Mouse (Mus musculus): ENCODE data around the gene Prcc. TPM values are rescaled to one million over a fixed set of nuclear protein-coding genes. Genes with fewer than 3 reads are reported as not detected.

Gene Prcc
- polyA plus RNA-seq (2012; rRNA removed), result 38.8 and 40.2 TPM in 2 replicates

GRCm38 (mm10) chr3:87885281-87886003, at the start of gene Prcc:
Prcc (minus strand) TSS chr3:87885608.
- peak; percentile 97 to 99 for DNase-seq (ENCODE audit: extremely low spot score in 1 of 2, low spot score in 1 of 2)

GRCm38 (mm10) chr3:87935201-87935600, 49.8 kb upstream of the Prcc start:
- no peak for DNase-seq (ENCODE audit: extremely low spot score in 1 of 2, low spot score in 1 of 2)

- DNase-seq (ENCODE audit: extremely low spot score in 1 of 2, low spot score in 1 of 2), result no peak
Observed at GRCm38 (mm10) chr3:87934501-87934900, 49.1 kb upstream of the Prcc start.

DNA sequence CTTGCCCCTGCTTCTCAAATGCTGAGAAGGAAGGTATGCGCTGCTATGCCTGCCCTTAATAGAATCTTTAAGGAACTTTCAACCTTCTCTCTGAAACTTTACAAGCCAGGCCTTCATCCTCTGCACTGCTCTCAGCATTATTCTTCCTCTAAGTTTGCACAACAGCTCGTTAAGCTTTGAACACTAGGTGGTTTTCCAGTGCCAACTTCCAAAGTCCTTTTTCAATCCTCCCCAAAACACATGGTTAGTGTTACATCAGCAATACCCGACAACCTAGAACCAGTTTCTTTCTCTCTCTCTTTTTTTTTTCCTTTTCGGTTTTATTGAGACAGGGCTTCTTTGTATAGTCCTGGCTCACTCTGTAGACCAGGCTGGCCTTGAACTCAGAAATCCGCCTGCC, 48.6 kb upstream of the Prcc start:
- DNase-seq (ENCODE audit: extremely low spot score in 1 of 2, low spot score in 1 of 2), result no peak

DNA sequence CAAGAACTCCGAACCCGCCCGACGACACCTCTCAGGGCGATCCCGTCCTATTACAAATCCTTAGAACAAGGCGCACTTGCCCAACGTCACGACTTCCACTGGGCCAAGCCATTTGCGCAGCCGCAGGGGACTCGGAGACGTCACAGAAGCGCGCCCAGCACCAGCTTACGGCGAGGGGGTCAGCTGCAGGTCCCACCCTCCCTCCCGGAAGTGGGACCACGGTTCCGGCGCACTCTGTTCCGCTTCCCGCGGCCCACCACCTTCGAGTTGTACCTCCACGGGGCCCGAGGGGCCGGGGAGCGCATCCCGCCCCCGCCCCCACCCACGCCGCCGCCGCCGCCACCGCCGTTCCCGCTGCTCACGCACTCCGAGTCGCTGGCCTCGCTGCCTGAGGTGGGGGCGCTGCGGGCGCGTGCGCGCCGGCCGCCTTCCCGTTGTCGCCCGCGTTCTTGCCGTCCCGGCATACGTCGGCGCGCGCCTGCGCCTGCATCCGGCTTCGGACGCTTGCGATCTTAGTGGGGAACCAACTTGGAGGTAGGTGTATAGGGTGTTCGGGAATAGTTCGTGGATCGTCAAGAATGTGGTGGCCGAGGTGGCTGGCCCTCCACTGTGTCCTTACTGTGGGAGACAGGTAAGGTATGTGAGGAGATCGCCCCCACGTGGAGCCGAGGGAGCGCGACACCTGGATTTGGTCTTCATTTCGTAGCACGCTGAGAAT, 44.8 kb upstream of the Prcc start, which contains the start of the genes Isg20l2 and Rrnad1:
TSS of gene Isg20l2 (plus strand) at position 237 of the 718 bp plus-strand sequence.
TSS of gene Rrnad1 (minus strand) at position 640 of the 718 bp plus-strand sequence.
- DNase-seq (ENCODE audit: extremely low spot score in 1 of 2, low spot score in 1 of 2), result peak; percentile 95 to 99

DNA sequence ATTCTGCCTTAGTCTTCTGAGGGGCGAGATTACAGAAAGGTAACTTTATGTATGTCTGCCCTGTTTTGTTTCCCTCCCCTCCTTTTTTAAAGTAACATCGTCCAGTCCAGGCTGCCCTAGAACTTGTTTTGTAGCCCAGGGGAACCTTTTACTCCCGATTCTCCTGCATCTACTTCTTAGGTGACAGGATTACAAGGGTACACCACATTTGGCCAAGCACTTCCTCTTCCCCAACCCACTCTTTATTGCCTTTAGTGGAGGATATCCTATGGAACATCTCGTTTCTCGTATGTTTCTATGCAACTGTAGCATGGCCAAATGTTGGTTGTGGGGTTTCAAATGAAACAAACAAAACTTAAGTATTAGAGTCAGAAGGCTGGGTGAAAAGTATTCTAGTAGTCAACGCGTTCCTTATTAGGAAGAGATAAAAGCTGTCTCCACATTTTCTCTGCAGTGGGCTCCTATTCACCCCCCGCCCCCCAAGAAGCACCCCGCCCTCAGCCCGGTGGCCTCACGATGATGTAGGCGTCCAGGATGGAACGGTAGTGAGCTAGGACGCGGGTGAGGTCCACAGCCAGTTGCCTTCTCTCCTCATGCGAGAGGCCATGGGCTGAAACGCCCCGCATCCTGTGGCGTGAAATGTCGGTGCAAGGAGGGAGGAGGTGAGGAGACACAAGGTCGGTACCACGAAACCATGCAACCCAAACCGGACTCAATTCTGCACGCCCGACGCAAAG, 44.1 kb upstream of the Prcc start:
- no peak for DNase-seq (ENCODE audit: extremely low spot score in 1 of 2, low spot score in 1 of 2)

DNA sequence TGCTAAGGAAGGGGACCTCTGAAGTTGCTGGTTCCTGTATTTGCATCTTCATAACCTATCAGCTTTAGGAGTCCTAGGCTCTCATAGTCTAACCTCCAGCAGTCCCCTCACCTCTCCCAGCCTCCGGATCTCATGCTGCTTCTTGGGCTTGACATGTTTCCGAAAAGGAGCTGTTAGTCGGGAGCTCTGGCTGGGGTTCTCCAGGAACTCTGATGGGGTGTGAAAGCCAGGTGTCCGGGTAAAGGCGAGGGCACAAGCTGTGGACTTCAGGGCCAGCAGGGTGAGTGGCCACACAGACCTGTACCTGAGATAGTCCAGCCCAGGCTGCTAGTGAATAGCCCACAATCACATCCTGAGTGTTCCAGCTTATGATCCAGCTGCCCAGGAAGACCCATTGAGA, 42.0 kb upstream of the Prcc start:
- DNase-seq (ENCODE audit: extremely low spot score in 1 of 2, low spot score in 1 of 2), result no peak

DNA sequence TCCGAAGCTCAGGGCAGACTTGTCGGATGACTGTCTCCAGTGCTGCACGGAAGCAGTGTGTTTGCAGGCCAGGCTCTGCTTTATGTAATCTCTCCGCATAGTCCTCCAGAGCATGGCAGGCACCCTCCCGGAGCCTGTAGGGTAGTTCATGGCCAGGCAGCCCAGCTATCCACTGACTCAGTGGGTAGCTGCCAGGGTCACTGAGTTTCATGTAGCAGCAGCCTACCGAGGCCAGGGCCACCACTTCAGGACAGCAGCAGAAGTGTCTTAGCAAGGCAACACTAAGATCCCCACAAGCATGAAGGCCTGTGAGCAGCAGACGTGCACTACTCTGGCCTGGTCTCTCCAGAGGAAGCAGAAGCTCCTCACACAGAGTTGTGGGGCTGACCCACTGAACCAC, 39.6 kb upstream of the Prcc start:
- DNase-seq (ENCODE audit: extremely low spot score in 1 of 2, low spot score in 1 of 2), result no peak

DNA sequence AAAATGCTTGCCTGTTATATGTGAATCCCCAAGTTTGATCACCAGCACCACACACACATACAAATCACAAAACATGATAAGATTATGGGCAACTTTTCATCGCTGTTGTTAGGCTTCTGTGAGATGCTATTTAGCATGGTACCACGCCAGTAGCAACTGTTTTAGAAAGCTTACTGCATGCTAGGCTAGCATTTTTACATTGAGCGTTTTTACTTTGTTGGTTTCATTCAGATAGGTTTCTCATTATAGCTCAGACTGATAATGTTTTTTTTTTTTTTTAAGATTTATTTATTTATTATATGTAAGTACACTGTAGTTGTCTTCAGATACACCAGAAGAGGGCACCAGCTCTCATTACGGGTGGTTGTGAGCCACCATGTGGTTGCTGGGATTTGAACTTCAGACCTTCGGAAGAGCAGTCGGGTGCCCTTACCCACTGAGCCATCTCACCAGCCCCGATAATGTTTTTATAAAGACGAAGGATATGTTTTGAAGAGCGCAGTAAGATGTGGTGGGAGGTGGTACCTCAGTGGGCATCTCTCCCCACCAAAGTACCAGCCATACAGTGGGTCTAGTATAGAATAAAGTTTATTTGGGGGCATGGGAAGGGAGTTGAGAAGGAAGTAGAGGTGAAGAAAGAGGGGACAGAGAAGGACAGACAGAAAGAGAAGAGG, 35.0 kb upstream of the Prcc start:
- DNase-seq (ENCODE audit: extremely low spot score in 1 of 2, low spot score in 1 of 2), result no peak

- DNase-seq (ENCODE audit: extremely low spot score in 1 of 2, low spot score in 1 of 2), result peak; percentile 94 to 95
Observed at GRCm38 (mm10) chr3:87919336-87920108, 34.1 kb upstream of the Prcc start, which contains the start of gene Mrpl24. Mrpl24 (plus strand) TSS chr3:87919506.

- no peak for DNase-seq (ENCODE audit: extremely low spot score in 1 of 2, low spot score in 1 of 2)
Observed at GRCm38 (mm10) chr3:87918551-87918950, 33.1 kb upstream of the Prcc start.

DNA sequence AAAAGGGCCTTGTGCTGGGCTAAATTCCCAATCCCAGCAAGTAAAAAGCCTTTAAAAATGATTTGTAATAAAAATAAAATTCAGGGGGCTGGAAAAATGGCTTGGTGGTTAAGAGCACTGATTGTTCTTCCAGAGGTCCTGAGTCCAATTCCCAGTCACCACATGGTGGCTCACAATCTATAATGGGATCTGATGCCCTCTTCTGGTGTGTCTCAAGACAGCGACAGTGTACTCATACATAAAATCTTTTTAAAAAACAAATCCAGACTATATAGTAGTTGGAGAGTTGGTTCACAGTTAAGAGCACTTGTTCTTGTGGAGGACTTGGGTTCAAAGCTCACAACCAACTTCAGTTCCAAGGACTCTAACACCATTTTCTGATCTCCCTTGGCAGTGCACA, 31.6 kb upstream of the Prcc start:
- no peak for DNase-seq (ENCODE audit: extremely low spot score in 1 of 2, low spot score in 1 of 2)

DNA sequence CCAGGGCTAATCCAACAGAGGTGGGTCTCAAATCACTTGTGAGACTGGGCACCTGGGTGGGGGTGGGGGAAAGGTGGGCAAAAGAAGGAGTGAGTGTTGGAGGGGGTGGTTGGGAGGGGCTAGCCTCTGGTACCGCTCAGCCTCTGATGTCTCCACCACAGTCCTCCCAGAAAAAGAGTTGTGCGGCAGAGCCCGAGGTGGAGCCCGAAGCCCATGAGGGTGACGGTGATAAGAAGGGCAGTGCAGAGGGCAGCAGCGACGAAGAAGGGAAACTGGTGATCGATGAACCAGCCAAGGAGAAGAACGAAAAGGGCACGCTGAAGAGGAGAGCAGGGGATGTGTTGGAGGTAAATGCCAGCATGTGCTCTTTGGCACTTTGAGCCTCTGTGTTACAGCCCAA, 28.5 kb upstream of the Prcc start:
- DNase-seq (ENCODE audit: extremely low spot score in 1 of 2, low spot score in 1 of 2), result no peak

- no peak for DNase-seq (ENCODE audit: extremely low spot score in 1 of 2, low spot score in 1 of 2)
Observed at GRCm38 (mm10) chr3:87913491-87913890, 28.1 kb upstream of the Prcc start.

DNA sequence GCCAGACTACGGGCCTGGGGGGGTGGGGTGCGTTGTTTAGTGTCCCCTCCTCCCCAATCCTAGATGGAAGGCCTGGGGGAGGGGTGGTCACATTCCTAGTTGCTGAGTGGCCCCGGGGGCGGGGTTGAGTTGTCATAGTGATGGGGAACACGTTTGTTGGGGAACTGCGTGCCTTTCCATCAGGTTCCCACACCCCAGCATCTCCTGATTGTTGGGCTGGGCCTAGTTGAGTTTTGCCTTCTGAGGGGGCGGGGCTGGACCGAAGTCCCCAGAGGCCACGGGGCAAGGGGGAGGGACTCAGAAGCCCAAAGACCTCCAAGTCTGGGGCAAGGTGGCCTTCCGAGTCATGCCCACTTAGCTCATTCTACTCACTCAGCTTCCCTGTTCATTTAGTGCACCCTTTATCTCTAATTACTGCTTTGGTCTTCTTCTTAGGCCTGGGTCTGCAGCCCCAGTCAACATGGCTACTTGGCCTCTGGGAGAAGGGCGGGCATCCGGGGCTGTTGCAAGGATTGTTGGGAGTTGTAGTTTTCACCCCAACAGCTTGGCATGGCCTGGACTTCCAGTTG, 25.2 kb upstream of the Prcc start:
- peak in 1 of 2 experiments; percentile 46 for DNase-seq (ENCODE audit: extremely low spot score in 1 of 2, low spot score in 1 of 2)

DNA sequence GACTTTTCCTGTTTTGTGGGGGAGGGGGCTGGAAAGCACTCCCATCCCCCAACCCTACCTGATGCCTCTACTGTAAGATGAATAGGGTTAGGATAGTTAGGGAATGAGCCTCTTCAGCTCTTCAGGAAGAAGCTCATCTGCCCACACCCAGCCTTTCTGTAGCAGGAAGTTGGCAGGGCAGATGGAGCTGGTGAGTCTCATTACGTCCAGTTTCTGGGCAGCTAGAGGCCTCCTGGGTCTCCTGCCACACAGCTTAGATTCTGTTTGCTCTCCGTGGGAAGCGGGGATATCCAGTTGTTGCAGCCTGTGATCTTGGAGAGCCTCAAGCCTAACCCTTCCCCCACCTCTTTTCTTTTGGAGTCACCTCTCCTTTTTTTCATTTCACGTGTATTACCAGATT, 24.5 kb upstream of the Prcc start:
- DNase-seq (ENCODE audit: extremely low spot score in 1 of 2, low spot score in 1 of 2), result no peak

DNA sequence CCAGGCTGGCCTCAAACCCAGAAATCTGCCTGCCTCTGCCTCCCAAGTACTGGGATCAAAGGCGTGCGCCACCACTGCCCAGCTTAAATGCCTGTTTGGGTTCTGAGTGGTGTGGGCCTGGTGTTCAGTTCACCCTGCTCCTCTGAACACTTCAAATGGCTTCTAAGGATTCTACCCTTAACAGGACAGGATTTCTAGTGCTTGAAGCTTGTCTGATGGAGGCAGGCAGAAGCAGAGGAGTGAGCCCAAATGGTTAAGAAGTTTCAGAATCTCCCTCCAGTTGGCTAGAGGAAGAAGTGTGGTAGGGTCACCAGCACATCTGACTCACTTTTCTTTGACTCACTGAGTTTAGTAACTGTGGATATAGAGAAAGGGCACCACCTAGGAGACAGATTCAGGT, 24.0 kb upstream of the Prcc start:
- no peak for DNase-seq (ENCODE audit: extremely low spot score in 1 of 2, low spot score in 1 of 2)

- no peak for DNase-seq (ENCODE audit: extremely low spot score in 1 of 2, low spot score in 1 of 2)
Observed at GRCm38 (mm10) chr3:87907906-87908305, 22.5 kb upstream of the Prcc start.
